In genomic region chr4:138447387-138447786, GRCm38 (mm10) we compare ENCODE assay signal across 8 mouse cellular contexts. TPM values are rescaled to one million over a fixed set of nuclear protein-coding genes. Genes with fewer than 3 reads are reported as not detected.
DNase-seq lines count a peak whose midpoint lies in the region; ATAC-seq and TF ChIP-seq lines count a peak whose summit lies in the region.

No protein-coding gene starts in this region.

- peak; percentile 83 for ATAC-seq in forebrain, embryonic 11.5 days (replicated peaks; ENCODE audit: low FRiP score)
- peak; percentile 84 for ATAC-seq in heart, postnatal 0 days (ENCODE audit: insufficient read depth, low read depth)
- ATAC-seq in liver, embryonic 14.5 days (ENCODE audit: insufficient read depth): peak; percentile 35; the same call in 1 of the 2 replicates
- peak; percentile 88 for ATAC-seq in stomach, embryonic 14.5 days (ENCODE audit: insufficient number of reproducible peaks, insufficient read depth, low FRiP score, low read depth)

- peak; percentile 99 for TF ChIP-seq CTCF in heart, postnatal 0 days (IDR thresholded peaks at IDR 0.05; ENCODE audit: low read depth)
- peak; percentile 97 for TF ChIP-seq CTCF in liver, embryonic 14.5 days (IDR thresholded peaks at IDR 0.05; ENCODE audit: low read depth)

- no peaks in the 10 kb centered on the region for H3K36me3 ChIP-seq in forebrain, embryonic 11.5 days (ENCODE audit: control insufficient read depth, insufficient read depth, low read length)
- no peaks in the 10 kb centered on the region for H3K36me3 ChIP-seq in heart, postnatal 0 days (replicated peaks; ENCODE audit: control insufficient read depth, insufficient read depth, low read length)
- H3K36me3 ChIP-seq in liver, embryonic 14.5 days (replicated peaks; ENCODE audit: control insufficient read depth, insufficient read depth, low read depth): no peaks in the 10 kb centered on the region
- no peaks in the 10 kb centered on the region for H3K36me3 ChIP-seq in stomach, embryonic 14.5 days (ENCODE audit: control insufficient read depth, insufficient read depth, low read length)

- H3K27ac ChIP-seq in forebrain, embryonic 11.5 days (ENCODE audit: low read depth, low read length): no peak overlapping the region
- H3K27ac ChIP-seq in heart, postnatal 0 days (ENCODE audit: low read depth): no peak overlapping the region
- H3K27ac ChIP-seq in liver, embryonic 14.5 days: no peak overlapping the region
- H3K27ac ChIP-seq in stomach, embryonic 14.5 days (ENCODE audit: low read length): no peak overlapping the region

- no peak overlapping the region for H3K4me3 ChIP-seq in forebrain, embryonic 11.5 days (ENCODE audit: low read depth, low read length)
- H3K4me3 ChIP-seq in heart, postnatal 0 days (ENCODE audit: low read depth, low read length): no peak overlapping the region
- no peak overlapping the region for H3K4me3 ChIP-seq in liver, embryonic 14.5 days (ENCODE audit: insufficient read depth in 1 of 2, low read depth in 2 of 2, low read length in 2 of 2)
- no peak overlapping the region for H3K4me3 ChIP-seq in stomach, embryonic 14.5 days (ENCODE audit: low read depth, low read length)

- no peak overlapping the region for H3K9ac ChIP-seq in forebrain, embryonic 11.5 days (ENCODE audit: low read length)
- H3K9ac ChIP-seq in heart, postnatal 0 days (replicated peaks; ENCODE audit: low read depth, low read length): no peak overlapping the region
- H3K9ac ChIP-seq in liver, embryonic 14.5 days (replicated peaks): no peak overlapping the region
- no peak overlapping the region for H3K9ac ChIP-seq in stomach, embryonic 14.5 days (replicated peaks; ENCODE audit: low read depth, low read length)

- no peak overlapping the region for H3K4me2 ChIP-seq in forebrain, embryonic 11.5 days (ENCODE audit: low read depth, low read length, severe bottlenecking)
- H3K4me2 ChIP-seq in heart, postnatal 0 days (ENCODE audit: low read depth, low read length): no peak overlapping the region
- H3K4me2 ChIP-seq in liver, embryonic 14.5 days (ENCODE audit: low read depth): no peak overlapping the region
- H3K4me2 ChIP-seq in stomach, embryonic 14.5 days (replicated peaks; ENCODE audit: low read depth, low read length): no peak overlapping the region

- no peaks in the 10 kb centered on the region for H3K9me3 ChIP-seq in forebrain, embryonic 11.5 days (ENCODE audit: control insufficient read depth, low read length)
- H3K9me3 ChIP-seq in heart, postnatal 0 days (replicated peaks; ENCODE audit: control insufficient read depth, low read length): no peaks in the 10 kb centered on the region
- no peaks in the 10 kb centered on the region for H3K9me3 ChIP-seq in liver, embryonic 14.5 days (ENCODE audit: control insufficient read depth, low read length)
- no peaks in the 10 kb centered on the region for H3K9me3 ChIP-seq in stomach, embryonic 14.5 days (ENCODE audit: control insufficient read depth, low read depth, low read length)

- H3K4me1 ChIP-seq in forebrain, embryonic 11.5 days (replicated peaks; ENCODE audit: control insufficient read depth, insufficient read depth, low read length): no peaks in the 10 kb centered on the region
- no peaks in the 10 kb centered on the region for H3K4me1 ChIP-seq in heart, postnatal 0 days (ENCODE audit: control insufficient read depth, insufficient read depth)
- no peaks in the 10 kb centered on the region for H3K4me1 ChIP-seq in liver, embryonic 14.5 days (replicated peaks; ENCODE audit: control insufficient read depth in 2 of 2, insufficient read depth in 2 of 2, low read length in 1 of 2)
- no peaks in the 10 kb centered on the region for H3K4me1 ChIP-seq in stomach, embryonic 14.5 days (ENCODE audit: control insufficient read depth, insufficient read depth, low read length)

- DNase-seq in CD8-positive naive resting alpha-beta T cell, adult 2 months (ENCODE audit: low read depth in 2 of 2, low spot score in 2 of 2): peak; percentile 84 to 88
- peak; percentile 87 for DNase-seq in c-Kit-positive CD71-negative TER-119-negative erythroid progenitor cells, embryonic 14.5 days (ENCODE audit: low read depth)
- DNase-seq in forebrain, embryonic 11.5 days (ENCODE audit: low spot score): peak; percentile 94
- peak; percentile 72 for DNase-seq in heart, postnatal 0 days (ENCODE audit: low spot score)
- DNase-seq in kidney, postnatal 25 days: peak; percentile 91 to 93
- peak; percentile 49 to 52 (median 50) for DNase-seq in liver, embryonic 14.5 days (ENCODE audit: low read depth in 3 of 3, low spot score in 3 of 3)
- peak; percentile 94 for DNase-seq in neural tube, embryonic 10.5 days (ENCODE audit: extremely low spot score, low spot score)

- H3K27me3 ChIP-seq in forebrain, embryonic 11.5 days (ENCODE audit: control insufficient read depth, insufficient read depth, low read length): peaks cover 8% of the 10 kb centered on the region
- peaks cover 27% of the 10 kb centered on the region for H3K27me3 ChIP-seq in heart, postnatal 0 days (ENCODE audit: control insufficient read depth, insufficient read depth, low read length)
- H3K27me3 ChIP-seq in liver, embryonic 14.5 days (ENCODE audit: control insufficient read depth, insufficient read depth, low read length): peaks cover 14% of the 10 kb centered on the region
- no peaks in the 10 kb centered on the region for H3K27me3 ChIP-seq in stomach, embryonic 14.5 days (ENCODE audit: control insufficient read depth, insufficient read depth, low read length)

- under 1% methylated on average over 8 of the region's 8 CpGs for WGBS in forebrain, embryonic 11.5 days
- 0% methylated on average over 8 of the region's 8 CpGs for whole genome bisulfite sequencing in heart, postnatal 0 days
- under 1% methylated on average over 8 of the region's 8 CpGs for WGBS in liver, embryonic 14.5 days (ENCODE audit: insufficient replicate concordance)
- WGBS in stomach, embryonic 14.5 days: under 1% methylated on average over 8 of the region's 8 CpGs

- TF ChIP-seq EP300 in heart, postnatal 0 days (IDR thresholded peaks at IDR 0.05; ENCODE audit: low read depth): no peak
- TF ChIP-seq EP300 in liver, embryonic 14.5 days (IDR thresholded peaks at IDR 0.05; ENCODE audit: low read depth): no peak

RNA-seq across cellular contexts. Expression of gene Camk2n1, which starts 6.7 kb away (rescaled TPM):
- polyA plus RNA-seq in forebrain, embryonic 11.5 days (2014; fragmentation: Nextera tagmentation; extraction: Ambion mirVana): 2.2 and 2.5 TPM in 2 replicates
- 0.15 and 5.1 TPM in 2 replicates for total RNA-seq in heart, postnatal 0 days (2014; rRNA removed; ENCODE audit: low replicate concordance)
- polyA plus RNA-seq in heart, postnatal 0 days (2015; fragmentation: Nextera tagmentation; extraction: Ambion mirVana): 1.6 and 1.8 TPM in 2 replicates
- 2.3 and 2.6 TPM in 2 replicates for polyA plus RNA-seq in liver, embryonic 14.5 days (2012; rRNA removed)
- polyA plus RNA-seq in liver, embryonic 14.5 days (2014; fragmentation: Nextera tagmentation; extraction: Ambion mirVana): 1.1 TPM in 2 replicates
- 4.0 and 5.1 TPM in 2 replicates for polyA plus RNA-seq in stomach, embryonic 14.5 days (2014; fragmentation: Nextera tagmentation; extraction: Ambion mirVana)

RNA-seq across cellular contexts. Expression of gene Mul1, which starts 12.9 kb away (rescaled TPM):
- polyA plus RNA-seq in forebrain, embryonic 11.5 days (2014; fragmentation: Nextera tagmentation; extraction: Ambion mirVana): 18.6 and 21.1 TPM in 2 replicates
- 40.6 and 43.0 TPM in 2 replicates for total RNA-seq in heart, postnatal 0 days (2014; rRNA removed; ENCODE audit: low replicate concordance)
- polyA plus RNA-seq in heart, postnatal 0 days (2015; fragmentation: Nextera tagmentation; extraction: Ambion mirVana): 28.9 and 30.0 TPM in 2 replicates
- polyA plus RNA-seq in liver, embryonic 14.5 days (2012; rRNA removed): 3.8 and 4.3 TPM in 2 replicates
- polyA plus RNA-seq in liver, embryonic 14.5 days (2014; fragmentation: Nextera tagmentation; extraction: Ambion mirVana): 7.7 and 8.7 TPM in 2 replicates
- 17.6 and 19.4 TPM in 2 replicates for polyA plus RNA-seq in stomach, embryonic 14.5 days (2014; fragmentation: Nextera tagmentation; extraction: Ambion mirVana)

RNA-seq across cellular contexts. Expression of gene Fam43b, which starts 51.1 kb away (rescaled TPM):
- not detected in 2 replicates for polyA plus RNA-seq in forebrain, embryonic 11.5 days (2014; fragmentation: Nextera tagmentation; extraction: Ambion mirVana)
- not detected in 2 replicates for total RNA-seq in heart, postnatal 0 days (2014; rRNA removed; ENCODE audit: low replicate concordance)
- polyA plus RNA-seq in heart, postnatal 0 days (2015; fragmentation: Nextera tagmentation; extraction: Ambion mirVana): not detected in 2 replicates
- polyA plus RNA-seq in liver, embryonic 14.5 days (2012; rRNA removed): not detected in 2 replicates
- polyA plus RNA-seq in liver, embryonic 14.5 days (2014; fragmentation: Nextera tagmentation; extraction: Ambion mirVana): not detected in 2 replicates
- 0.17 and 0.25 TPM in 2 replicates for polyA plus RNA-seq in stomach, embryonic 14.5 days (2014; fragmentation: Nextera tagmentation; extraction: Ambion mirVana)

Comparison
In these comparisons a context has a peak if more than half of its experiments do, and no peak if none do; other contexts are left out.
1. ATAC-seq: peak in every context shown above with its lines; median percentile 88 in stomach, embryonic 14.5 days; 84 in heart, postnatal 0 days; 83 in forebrain, embryonic 11.5 days; 35 in liver, embryonic 14.5 days.